Mouse (Mus musculus): ENCODE results near the gene Dtwd1.
A peak's percentile ranks its signal among the peaks of the same experiment; 100 is the strongest.
"Not testable (repeated sequence)": the region's sequence is repeated elsewhere in the genome, so short reads cannot be mapped to it uniquely, and the experiment has no call there.

The Dtwd1 gene

GRCm38 (mm10) chr2:126151855-126152571 lies at the start of gene Dtwd1, which contains the start of gene Fam227b:
Gene Dtwd1 (plus strand): TSS chr2:126152141.
Gene Fam227b (minus strand): TSS chr2:126152004.
- DNase-seq (ENCODE audit: low spot score in 2 of 2), result peak; percentile 97 to 98

- no peak for DNase-seq (ENCODE audit: low spot score in 2 of 2)
These were observed 4.2 kb upstream of the Dtwd1 start for GRCm38 (mm10) chr2:126147723-126148122.

- no peak for DNase-seq (ENCODE audit: low spot score in 2 of 2)
These were observed 13.5 kb downstream of the Dtwd1 start for GRCm38 (mm10) chr2:126165277-126166018.

GRCm38 (mm10) chr2:126166335-126166734 lies 14.4 kb downstream of the Dtwd1 start:
- DNase-seq (ENCODE audit: low spot score in 2 of 2), result no peak

GRCm38 (mm10) chr2:126166848-126167617 lies 15.1 kb downstream of the Dtwd1 start:
- no peak for DNase-seq (ENCODE audit: low spot score in 2 of 2)

GRCm38 (mm10) chr2:126171427-126171826 lies 19.5 kb downstream of the Dtwd1 start:
- no peak for DNase-seq (ENCODE audit: low spot score in 2 of 2)

- DNase-seq (ENCODE audit: low spot score in 2 of 2), result no peak
These were observed 39.4 kb downstream of the Dtwd1 start for GRCm38 (mm10) chr2:126191306-126191705.

- DNase-seq (ENCODE audit: low spot score in 2 of 2), result no peak
These were observed 40.2 kb downstream of the Dtwd1 start for GRCm38 (mm10) chr2:126192129-126192528.

GRCm38 (mm10) chr2:126195631-126196356 lies 43.9 kb downstream of the Dtwd1 start:
- no peak for DNase-seq (ENCODE audit: low spot score in 2 of 2)

- no peak for DNase-seq (ENCODE audit: low spot score in 2 of 2)
These were observed 47.0 kb downstream of the Dtwd1 start for GRCm38 (mm10) chr2:126198971-126199370.

GRCm38 (mm10) chr2:126211011-126211680 lies 59.2 kb downstream of the Dtwd1 start:
- no peak for DNase-seq (ENCODE audit: low spot score in 2 of 2)

- DNase-seq (ENCODE audit: low spot score in 2 of 2), result not testable (repeated sequence)
These were observed 62.9 kb downstream of the Dtwd1 start, which contains the start of gene Gm17555 for GRCm38 (mm10) chr2:126214800-126215199. Gene Gm17555 (plus strand): TSS chr2:126215100.
